Mouse (Mus musculus): ENCODE data around the gene Mtg2.

GRCm38 (mm10) chr2:180053001-180053400, 17.4 kb upstream of the Mtg2 start:
- no peak for TF ChIP-seq CTCF (IDR thresholded peaks at IDR 0.05; ENCODE audit: insufficient read depth, low read depth, low read length)
- TF ChIP-seq POLR2A (IDR thresholded peaks at IDR 0.05; ENCODE audit: insufficient read depth, low read depth, low read length) = no peak
